Mouse (Mus musculus) heart, embryonic 16.5 days (tissue): Measurements from ENCODE around the gene Slc26a6. TPM values are rescaled to one million over a fixed set of nuclear protein-coding genes. Genes with fewer than 3 reads are reported as not detected.

ENCODE experiments used
- microRNA-seq: library from miRNA; unstranded; fragments of <30 nt; microRNA quantifications from one replicate; pipeline ENCODE4, GENCODE M21; 2017
- polyA plus RNA-seq: library from polyadenylated mRNA; unstranded; fragments of >200 nt; fragmentation: Nextera tagmentation; extraction: Ambion mirVana; gene quantifications from 2 replicates; pipeline ENCODE4 v1.2.1, GENCODE M21; 2015

The Slc26a6 gene
- polyA plus RNA-seq, 1 experiment from 2014 or later, result 7.8 TPM

Small RNA genes within 50 kb of the gene (microRNA-seq; reads per million reads assigned to microRNA genes)
- not detected for gene Gm23156

Other genes starting within 250 kb of the Slc26a6 start
- 45.6 and 46.9 TPM in 2 replicates for gene Arih2, start 203.9 kb upstream of the Slc26a6 start, polyA plus RNA-seq
- gene Slc25a20, start 191.2 kb upstream of the Slc26a6 start, polyA plus RNA-seq, result 88.0 and 91.4 TPM in 2 replicates
- 21.3 and 25.5 TPM in 2 replicates for gene Prkar2a, start 164.0 kb upstream of the Slc26a6 start, polyA plus RNA-seq
- 27.2 and 31.0 TPM in 2 replicates for gene Ip6k2, start 69.5 kb upstream of the Slc26a6 start, polyA plus RNA-seq
- 10.0 and 14.5 TPM in 2 replicates for gene Nckipsd, start 44.9 kb upstream of the Slc26a6 start, polyA plus RNA-seq
- 0.05 and 0.13 TPM in 2 replicates for gene Celsr3, start 27.0 kb upstream of the Slc26a6 start, polyA plus RNA-seq
- gene Tmem89, start 61.3 kb downstream of the Slc26a6 start, polyA plus RNA-seq, result not detected in 2 replicates
- gene Uqcrc1, start 83.3 kb downstream of the Slc26a6 start, polyA plus RNA-seq, result 1,117 and 1,144 TPM in 2 replicates
- gene Col7a1, start 100.3 kb downstream of the Slc26a6 start, polyA plus RNA-seq, result 1.3 and 1.5 TPM in 2 replicates
- not detected in 2 replicates for gene Ucn2, start 132.7 kb downstream of the Slc26a6 start, polyA plus RNA-seq
- gene Pfkfb4, start 138.5 kb downstream of the Slc26a6 start, polyA plus RNA-seq, result 3.1 and 4.8 TPM in 2 replicates
- gene Shisa5, start 185.3 kb downstream of the Slc26a6 start, polyA plus RNA-seq, result 75.4 and 84.5 TPM in 2 replicates
- 12.5 and 14.5 TPM in 2 replicates for gene Trex1, start 206.5 kb downstream of the Slc26a6 start, polyA plus RNA-seq
- 15.6 and 17.3 TPM in 2 replicates for gene Atrip, start 220.8 kb downstream of the Slc26a6 start, polyA plus RNA-seq
- gene Ccdc51, start 229.2 kb downstream of the Slc26a6 start, polyA plus RNA-seq, result 14.7 and 15.9 TPM in 2 replicates
- 414 and 431 TPM in 2 replicates for gene Tma7, start 229.3 kb downstream of the Slc26a6 start, polyA plus RNA-seq
- 7.8 and 8.8 TPM in 2 replicates for gene Plxnb1, start 242.1 kb downstream of the Slc26a6 start, polyA plus RNA-seq